Mouse (Mus musculus): ENCODE results near the gene Dapp1. TPM values are rescaled to one million over a fixed set of nuclear protein-coding genes. Genes with fewer than 3 reads are reported as not detected.

The Dapp1 gene
- polyA plus RNA-seq (2012; rRNA removed), result 2.9 TPM in 2 replicates

GRCm38 (mm10) chr3:137981382-137981750 lies at the start of gene Dapp1:
Gene Dapp1 (minus strand): TSS chr3:137981545.

DNA sequence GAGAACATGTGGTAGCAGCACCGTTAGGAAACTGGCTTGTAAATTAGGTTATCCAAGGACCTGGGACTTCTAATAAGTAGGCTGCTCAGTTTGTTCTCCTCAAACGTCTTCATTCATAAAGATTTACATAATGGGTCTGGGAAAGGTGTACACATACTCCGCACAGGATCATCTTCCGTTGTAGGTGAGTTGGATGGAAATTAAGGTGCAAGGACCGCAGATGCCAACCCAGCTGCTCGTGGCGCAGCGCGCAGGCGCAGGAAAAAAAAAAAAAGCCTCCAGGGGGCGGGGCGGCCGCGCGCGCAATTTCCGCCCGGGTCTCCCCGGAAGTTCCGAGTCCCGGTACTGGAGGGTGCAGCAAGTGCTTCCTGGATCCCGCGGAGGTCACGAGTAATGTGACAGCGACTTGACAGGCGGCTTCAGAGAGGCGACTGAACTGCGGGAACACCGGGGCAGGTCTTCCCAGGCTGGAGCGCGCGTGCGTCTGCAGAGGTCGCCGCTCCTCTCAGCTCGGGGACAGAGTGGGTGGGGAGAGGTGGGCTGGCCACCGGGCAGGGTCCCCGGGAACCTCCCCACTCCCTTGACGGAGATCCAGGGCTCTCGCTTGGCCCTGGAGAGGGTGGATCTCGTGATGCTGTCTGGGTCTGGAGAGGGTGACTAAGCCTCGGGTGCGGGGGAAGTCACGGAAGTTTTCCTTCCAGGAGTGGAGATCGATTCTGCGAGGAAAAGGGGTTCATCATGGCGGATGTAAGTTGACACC lies 63.0 kb downstream of the Dapp1 start, which contains the start of gene Lamtor3:
Gene Lamtor3 (plus strand): TSS at position 335 of the 760 bp plus-strand sequence.

Other genes with a start within 250 kb of the Dapp1 start
- 985 and 1,299 TPM in 2 replicates for gene H2afz, start 117.1 kb downstream of the Dapp1 start, polyA plus RNA-seq (2012; rRNA removed)
- 7.1 and 7.7 TPM in 2 replicates for gene Dnajb14, start 113.9 kb downstream of the Dapp1 start, polyA plus RNA-seq (2012; rRNA removed)
- gene Lamtor3, start 63.0 kb downstream of the Dapp1 start, polyA plus RNA-seq (2012; rRNA removed), result 88.1 and 100 TPM in 2 replicates
- gene 1110002E22Rik, start 83.5 kb upstream of the Dapp1 start, polyA plus RNA-seq (2012; rRNA removed), result 0.06 and 0.55 TPM in 2 replicates
- 0.05 and 0.09 TPM in 2 replicates for gene Gm5105, start 85.8 kb upstream of the Dapp1 start, polyA plus RNA-seq (2012; rRNA removed)
- 9.1 and 9.3 TPM in 2 replicates for gene Trmt10a, start 161.9 kb upstream of the Dapp1 start, polyA plus RNA-seq (2012; rRNA removed)
- gene Mttp, start 163.4 kb upstream of the Dapp1 start, polyA plus RNA-seq (2012; rRNA removed), result 5.3 and 5.7 TPM in 2 replicates
- gene 4930579F01Rik, start 212.3 kb upstream of the Dapp1 start, polyA plus RNA-seq (2012; rRNA removed), result not detected in 2 replicates
- gene Adh7, start 236.2 kb upstream of the Dapp1 start, polyA plus RNA-seq (2012; rRNA removed), result 0.37 and 0.74 TPM in 2 replicates